Mouse (Mus musculus): ENCODE data around the gene Inf2.

The Inf2 gene

DNA sequence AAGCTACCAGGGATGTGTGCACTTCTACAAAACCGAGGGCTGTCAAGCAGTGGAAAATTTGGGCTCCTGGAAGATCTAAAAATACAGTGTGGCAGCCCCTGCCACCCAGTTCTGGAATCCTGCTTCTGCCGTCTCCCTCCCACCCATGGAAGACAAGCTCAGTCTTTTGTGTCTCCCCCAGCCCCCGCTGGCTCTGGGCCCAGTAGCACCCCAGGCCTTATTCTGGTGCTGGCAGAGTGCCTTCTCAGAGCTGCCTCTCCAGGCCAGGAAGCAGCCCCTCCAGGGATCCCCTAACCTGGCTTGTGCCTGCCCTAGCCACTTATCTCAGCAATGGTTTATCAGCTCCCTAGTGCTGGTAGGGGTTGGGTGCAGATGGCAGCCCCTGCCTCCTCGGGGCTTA, 6.4 kb downstream of the Inf2 start:
- 10% methylated on average over 4 of the region's 4 CpGs for WGBS

DNA sequence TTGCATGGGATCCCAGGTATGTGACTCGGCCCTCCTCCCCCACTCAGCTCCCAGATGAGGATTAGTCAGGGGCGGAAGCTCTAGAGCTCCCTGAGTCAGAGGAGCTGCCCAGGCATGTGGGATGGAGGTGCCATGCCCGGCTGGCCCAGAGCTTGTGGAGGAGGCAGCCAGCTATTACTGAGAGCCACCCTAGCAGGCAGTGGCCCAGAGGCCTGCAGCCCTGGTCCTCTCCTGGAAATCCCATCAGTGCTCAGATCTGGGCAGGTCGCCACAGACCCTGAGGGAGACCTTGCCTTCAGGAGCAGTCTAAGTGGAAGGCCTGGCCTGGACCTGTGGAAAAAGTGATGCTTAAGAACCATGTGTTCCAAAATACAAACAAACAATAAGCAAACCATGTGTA, 7.0 kb downstream of the Inf2 start:
- WGBS, result 46% methylated on average over 4 of the region's 4 CpGs

DNA sequence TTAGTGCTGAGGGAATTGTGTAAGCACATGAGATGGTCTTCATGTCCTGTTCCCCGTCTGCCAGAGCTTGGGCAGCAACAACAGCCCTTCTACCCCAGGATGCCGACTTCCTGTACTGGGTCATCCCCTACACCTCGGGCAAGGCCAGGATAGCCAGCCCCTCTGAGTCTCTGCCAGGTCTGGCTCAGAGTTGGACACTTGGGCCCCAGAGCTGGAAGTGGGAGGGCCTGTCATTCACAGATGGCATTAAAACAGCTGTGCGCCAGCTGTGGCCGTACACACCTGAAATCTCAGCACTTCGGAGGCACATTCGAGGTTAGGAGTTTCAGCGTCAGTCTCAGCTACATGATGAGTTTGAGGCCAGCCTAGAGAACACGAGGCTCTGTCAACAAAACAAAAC, 7.9 kb downstream of the Inf2 start:
- WGBS, result 52% methylated on average over 9 of the region's 9 CpGs

DNA sequence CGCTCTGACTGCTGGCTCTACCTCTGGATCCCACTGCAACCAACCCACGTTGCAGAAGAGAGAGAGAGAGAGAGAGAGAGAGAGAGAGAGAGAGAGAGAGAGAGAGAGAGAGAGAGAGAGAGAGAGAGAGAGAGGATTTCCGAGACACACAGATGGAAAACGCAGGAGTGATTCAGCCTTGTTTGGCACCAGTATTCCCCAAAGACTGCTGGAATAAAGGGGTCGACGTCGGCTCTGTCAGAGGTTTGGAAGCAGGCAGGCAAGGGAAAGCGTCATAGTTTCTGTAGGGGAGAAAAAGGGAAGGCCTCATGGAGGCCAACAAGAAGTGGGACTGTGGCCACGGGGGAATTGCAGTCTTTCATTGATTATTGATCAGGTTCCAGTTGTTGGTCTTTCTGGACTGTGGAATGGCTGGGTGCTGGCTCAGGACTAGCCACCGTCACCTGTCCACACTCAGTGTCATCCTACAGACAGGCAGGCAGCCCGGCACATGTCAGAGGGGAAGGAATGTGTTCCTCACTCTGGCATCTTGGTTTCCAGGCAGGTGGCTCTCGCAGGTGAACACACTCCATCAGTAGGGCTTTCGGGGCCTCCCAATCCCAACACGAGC, 8.4 kb downstream of the Inf2 start:
- 53% methylated on average over 14 of the region's 14 CpGs for WGBS

DNA sequence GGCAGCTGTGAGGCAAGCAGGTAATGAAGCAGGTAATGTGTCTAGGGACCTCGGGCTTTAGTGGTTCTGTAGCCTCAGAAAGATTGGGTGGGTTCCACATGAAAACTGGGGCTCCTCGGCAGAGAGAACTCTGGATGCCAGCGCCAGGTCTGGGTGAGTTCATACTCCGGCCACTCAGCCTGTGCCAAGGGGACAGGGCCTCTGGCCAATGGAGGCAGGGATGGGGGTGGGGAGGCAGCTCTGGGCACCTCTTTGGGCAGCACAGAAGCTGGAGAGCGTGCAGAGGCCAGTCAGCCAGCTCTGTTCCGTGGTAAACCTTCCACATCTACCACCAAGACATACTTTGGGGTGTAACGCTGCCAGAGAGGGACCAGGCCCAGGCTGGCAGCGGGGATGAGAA, 9.0 kb downstream of the Inf2 start:
- WGBS, result 70% methylated on average over 8 of the region's 8 CpGs

DNA sequence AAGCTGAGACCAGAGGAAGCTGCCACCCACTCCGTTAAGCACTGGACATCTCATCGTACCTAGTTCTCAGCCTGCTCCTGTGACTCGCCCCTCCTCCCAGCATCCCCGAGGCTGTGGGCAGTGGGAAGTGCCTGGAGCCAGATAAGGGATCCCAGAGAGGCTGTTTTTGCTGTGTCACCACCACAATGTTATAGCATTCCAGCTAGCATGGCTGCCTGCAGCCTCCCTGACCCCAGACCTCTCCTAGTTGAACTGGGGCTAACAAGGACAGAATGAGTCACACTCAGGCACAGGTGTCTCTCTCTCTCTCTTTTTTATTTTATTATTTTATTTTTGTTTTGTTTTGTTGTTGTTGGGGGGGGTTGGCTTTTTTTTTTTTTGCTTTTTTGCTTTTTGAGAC, 10.6 kb downstream of the Inf2 start:
- WGBS, result 52% methylated on average over 4 of the region's 4 CpGs

DNA sequence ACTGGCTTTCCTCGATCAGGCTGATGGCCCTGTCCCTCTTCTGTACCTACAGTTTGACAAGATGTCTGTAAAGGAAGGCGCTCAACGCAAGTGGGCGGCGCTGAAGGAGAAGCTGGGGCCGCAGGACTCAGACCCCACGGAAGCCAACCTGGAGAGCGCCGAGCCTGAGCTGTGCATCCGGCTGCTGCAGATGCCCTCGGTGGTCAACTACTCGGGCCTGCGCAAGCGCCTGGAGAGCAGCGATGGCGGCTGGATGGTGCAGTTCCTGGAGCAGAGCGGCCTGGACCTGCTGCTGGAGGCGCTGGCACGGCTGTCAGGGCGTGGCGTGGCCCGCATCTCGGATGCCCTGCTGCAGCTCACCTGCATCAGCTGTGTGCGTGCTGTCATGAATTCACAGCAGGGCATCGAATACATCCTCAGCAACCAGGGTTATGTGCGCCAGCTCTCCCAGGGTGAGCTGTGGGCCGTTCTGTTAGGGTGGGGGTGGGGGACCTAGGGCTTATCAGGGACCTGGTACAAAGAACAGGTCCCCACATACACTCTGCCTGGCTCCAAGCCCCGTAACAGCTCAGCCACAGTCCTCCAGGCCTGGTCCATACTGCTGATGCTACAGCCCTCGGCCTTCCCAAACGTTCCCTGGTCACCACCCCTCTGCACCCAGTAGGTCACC, 11.5 kb downstream of the Inf2 start:
- 90% methylated on average over 30 of the region's 30 CpGs for WGBS

DNA sequence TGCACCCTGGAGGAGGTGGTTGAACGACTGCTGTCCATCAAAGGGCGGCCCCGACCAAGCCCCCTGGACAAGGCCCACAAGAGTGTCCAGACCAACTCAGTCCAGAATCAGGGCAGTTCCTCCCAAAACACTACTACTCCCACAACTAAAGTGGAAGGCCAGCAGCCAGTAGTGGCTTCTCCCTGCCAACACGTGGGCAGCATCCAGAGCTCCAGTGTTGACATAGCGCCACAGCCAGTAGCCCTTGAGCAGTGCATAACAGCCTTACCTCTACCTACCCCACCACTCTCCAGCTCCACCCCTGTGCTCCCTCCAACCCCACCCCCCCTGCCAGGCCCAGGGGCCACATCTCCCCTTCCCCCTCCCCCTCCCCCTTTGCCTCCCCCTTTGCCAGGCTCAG, 15.4 kb downstream of the Inf2 start:
- 77% methylated on average over 5 of the region's 5 CpGs for WGBS

DNA sequence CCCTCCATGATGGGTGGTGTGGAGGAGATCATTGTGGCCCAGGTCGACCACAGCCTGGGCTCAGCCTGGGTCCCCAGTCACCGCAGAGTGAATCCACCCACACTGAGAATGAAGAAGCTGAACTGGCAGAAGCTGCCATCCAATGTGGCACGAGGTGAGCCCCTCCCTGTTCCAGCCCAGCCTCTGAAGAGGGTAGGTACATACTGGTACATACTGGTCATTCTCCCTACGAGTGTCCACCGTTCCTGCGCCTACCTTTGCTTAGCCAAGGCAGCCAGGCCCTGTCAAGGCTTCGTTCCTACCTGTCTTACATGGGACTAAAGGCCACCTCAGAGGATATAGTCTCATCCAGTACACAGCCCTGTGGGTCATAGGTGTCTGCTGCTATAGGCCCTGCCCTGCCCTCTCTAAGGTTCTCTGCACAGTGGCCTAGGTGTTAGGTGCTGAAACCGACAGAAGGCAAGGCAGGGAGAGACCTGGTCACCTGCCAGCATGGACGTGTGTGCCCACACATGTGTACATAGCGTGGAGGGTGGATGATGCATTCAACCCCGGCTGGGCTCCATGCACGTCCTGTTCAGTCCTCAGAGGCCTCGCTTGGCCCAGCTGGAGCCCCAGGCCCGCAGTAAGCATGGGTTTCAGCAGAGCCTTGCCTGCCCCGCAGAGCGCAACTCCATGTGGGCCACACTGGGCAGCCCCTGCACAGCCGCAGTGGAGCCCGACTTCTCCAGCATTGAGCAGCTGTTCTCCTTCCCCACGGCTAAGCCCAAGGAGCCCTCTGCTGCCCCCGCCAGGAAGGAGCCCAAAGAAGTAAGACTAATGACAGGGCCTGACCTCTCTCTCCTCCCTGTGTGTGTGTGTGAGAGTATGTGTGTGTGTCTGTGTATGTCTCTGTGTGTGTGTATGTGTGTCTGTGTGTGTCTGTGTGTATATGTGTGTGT, 16.4 kb downstream of the Inf2 start:
- WGBS, result 52% methylated on average over 20 of the region's 20 CpGs

DNA sequence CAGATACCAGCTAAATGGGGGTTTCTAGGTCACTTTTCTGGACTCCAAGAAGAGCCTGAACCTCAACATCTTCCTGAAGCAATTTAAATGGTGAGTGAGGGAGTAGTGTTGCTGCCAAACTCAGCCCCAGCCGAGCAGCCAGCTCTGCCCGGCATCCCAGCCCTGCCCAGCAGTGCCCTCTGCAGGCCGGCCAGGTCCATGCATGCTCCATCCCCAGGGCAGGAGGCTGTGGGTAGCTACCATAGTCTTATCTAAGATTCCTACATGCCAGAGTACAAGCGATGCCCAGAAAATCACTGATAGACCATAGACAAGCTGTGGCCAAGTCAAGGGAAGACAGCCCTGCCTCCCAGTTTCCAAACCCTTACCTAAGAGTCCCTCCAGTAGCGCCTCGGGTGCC, 17.2 kb downstream of the Inf2 start:
- 44% methylated on average over 6 of the region's 6 CpGs for WGBS

DNA sequence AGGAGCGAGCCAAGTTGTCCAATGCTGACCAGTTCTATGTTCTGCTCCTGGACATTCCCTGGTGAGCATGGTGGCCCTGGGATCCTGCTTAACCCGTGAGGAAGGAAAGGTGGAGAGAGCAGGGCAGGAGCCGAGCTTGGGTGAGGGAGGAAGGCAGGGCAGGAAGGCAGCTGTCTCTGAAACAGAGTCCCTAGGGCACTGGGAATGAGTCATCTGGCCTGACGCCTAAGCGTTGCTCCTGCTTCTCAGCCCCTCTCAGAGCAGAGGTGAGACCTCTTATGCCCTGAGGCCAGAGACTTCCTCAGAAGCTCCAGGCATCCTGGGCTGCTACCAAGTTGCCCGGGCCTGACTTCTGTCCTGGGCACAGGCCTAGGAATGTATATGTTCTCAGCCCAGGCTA, 18.4 kb downstream of the Inf2 start:
- WGBS, result 82% methylated on average over 6 of the region's 6 CpGs

DNA sequence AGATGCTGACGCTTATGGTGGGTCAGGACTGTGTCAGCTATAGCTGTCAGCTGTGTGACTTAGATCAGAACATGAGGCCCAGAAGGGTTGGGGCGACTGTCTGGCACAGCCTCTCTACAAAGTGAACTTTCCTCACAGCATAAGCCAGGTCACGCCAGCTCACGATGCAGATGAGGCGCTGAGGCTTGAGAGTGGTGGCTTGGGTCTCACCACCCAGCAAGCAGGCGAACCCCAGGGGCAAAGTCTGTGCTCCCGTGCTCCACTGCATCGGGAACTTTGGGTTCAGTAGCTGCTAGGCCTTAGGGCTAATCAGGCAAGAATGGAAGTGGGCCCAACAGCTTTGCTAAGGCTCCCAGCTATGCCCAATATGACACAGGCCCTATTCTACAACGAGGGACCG, 20.4 kb downstream of the Inf2 start:
- WGBS, result 93% methylated on average over 10 of the region's 10 CpGs

DNA sequence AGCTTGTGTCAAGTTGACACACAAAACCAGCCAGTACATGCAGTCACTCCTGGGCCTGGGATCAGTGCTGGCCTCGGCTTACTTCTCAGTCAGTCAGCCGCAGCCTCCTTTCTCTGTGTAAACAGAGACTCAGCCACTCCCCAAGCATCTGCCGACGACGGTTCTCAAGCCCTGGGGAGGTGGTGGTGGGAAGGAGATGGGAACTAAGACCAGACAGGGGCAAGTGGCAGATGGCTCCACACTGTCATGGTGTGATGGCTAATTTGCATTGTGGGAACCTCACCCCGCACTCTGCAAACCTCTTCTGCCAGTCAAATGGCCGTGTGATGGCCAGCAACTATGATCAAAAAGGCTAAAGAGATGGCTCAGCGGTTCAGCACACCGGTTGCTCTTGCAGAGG, 28.1 kb downstream of the Inf2 start:
- 52% methylated on average over 9 of the region's 9 CpGs for WGBS

DNA sequence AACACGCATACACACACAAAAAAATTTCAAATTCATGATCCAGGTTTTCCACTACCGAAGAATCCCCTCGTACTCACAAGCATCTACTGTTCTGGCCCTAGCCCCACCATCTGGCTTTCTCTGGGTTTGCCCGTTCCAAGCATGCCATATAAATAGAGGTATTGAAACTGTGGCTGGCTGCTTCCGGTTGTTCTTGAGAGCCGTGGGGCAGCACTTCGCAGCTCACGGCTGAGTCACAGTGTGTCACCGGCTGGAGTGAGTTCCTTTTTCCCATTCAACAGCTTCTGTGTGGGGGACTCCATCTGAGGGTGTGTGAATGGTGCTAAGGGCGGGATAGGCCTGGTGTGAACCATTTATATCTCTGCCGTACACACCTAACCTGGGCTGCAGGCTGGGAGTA, 28.6 kb downstream of the Inf2 start:
- 25% methylated on average over 11 of the region's 11 CpGs for WGBS

DNA sequence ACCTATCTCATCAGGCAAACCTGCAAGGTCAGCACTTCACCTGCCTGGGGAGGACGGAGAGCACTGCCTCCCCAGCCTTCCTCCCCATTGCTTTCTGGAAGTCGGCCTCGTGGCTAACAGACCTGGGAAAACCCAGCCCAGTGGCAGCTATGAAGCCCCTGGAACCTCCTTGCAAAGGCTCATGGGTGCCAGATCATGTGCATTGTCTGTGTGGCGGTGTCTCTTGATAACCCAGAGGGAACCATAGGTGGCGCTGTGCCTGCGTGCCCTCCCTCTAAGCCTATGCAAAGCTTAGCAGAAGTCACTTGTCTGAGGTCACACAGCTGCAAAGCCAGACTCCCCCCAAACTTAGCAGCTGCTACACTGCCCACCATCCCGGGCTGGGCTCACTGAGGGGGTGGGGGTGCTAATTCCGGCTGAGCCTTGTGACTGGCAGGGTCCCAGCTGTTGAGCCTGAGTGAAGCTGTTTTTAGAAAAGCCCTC, 29.4 kb downstream of the Inf2 start:
- WGBS, result 6% methylated on average over 8 of the region's 8 CpGs

DNA sequence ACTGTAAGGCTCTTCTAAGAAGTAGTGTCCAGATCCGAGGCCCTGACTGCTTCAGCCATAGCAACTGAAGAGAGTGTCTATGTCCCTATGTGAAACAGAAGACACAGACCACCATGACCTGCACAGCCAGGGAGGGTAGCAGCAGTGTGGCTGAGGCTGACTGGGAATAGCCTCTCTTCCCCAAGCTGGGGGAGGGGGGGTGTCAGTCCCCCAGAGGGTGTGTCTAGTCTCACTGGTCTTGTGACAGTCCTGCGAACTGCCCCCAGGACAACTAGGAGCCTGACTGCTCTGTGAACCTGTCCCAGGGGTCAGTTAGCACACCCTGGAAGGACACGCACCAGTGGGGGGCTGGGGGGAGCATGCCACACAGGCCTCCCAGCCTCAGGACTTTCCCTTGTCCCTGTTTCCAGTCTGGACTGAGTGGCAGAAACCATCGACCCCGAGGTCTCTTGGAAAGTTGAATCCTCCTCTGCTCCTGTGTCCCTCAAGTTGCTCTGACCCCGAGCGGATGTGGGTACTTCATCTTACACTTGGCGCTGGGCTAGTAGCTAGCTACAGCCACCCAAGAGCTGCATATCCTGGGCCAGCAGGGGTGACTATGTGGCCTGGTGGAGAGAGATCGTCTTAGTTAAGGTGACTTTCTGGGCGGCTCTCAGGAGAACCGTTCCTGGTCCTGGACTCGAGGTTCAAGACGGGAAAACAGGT, 30.5 kb downstream of the Inf2 start:
- WGBS, result 47% methylated on average over 13 of the region's 13 CpGs

DNA sequence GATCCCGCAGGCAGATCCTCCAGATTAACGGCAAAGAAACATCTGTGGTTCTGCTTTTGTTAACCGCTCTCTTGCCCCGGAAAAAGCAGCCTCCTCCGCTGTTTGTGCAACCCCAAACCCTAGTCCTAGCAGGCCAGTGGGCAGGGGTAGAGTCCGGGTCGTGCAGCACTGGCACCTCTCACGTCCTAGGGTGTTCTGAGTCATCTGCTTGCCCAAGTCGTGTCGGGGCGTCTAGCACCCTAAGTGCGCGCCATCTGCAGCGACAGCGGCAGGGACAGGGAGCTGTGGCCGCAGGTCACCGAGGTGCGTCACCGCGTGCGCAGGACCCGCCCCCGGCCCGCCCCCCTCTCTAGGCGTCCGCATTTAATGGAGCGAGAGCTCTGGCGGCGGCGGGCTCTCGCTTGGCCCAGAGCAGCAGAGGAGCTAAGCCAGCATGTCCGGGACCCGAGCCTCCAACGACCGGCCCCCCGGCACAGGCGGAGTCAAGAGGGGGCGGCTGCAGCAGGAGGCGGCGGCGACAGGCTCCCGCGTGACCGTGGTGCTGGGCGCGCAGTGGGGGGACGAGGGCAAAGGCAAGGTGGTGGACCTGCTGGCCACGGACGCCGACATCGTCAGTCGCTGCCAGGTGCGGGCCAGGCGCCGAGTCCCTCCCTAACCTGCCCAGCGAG, 31.2 kb downstream of the Inf2 start, which contains the start of gene Adssl1:
Gene Adssl1, plus strand, starts transcription at position 360 of the 668 bp plus-strand sequence.
- WGBS, result 2% methylated on average over 54 of the region's 56 CpGs

DNA sequence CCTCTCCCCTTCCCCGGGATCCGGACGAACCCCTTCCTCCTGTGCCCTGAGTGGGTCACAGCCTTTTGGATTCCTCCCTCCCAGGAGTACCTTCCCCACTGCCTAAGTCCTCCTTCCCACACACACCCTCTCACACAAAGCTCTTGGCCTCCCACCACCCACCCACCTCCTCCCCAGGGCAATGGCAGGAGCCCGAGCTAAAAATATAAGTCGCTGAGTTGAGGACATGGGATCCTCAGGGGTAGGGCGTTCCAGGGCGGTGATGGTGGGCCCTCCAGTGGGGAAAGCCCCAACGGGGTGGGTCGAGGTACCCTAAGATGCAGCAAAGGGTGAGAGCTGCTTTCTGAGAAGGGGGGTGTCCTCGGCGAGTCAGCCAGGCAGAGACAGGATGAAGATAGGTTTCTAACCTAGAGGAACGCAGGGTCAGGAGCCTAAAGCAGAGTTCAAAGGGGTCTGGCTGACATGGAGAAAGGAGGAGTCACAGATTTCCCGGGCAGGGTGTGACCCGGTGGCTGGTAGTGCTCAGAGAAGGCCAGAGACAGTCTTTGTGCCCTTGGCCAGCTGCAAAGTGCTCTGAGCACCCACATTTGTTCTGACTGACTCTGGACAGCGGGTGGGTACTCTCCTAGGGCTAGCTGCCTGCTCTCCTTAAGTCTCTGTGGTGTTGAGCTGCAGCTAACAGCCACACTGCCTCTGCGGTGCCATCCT, 31.9 kb downstream of the Inf2 start:
- 23% methylated on average over 16 of the region's 16 CpGs for WGBS

DNA sequence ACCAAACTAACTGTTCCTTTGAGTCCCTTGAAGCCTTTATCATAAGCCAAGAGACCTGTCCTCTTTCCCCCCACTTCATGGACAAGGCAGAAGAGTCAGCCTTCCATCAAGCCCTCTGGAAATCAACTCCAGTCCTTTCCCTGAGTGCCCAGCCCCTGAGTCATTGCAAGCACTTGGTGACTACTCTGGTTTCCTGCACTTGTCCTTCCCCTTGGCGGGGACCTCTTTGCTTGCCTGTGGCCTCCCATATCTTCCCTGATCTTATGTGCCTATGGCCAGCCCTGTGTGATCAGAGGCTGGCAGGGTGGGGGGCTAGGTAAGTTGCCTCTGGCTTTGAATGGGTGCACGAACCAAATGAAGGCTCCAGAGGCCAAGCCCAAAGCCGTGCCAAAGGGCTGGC, 33.3 kb downstream of the Inf2 start:
- WGBS, result 90% methylated on average over 3 of the region's 3 CpGs

DNA sequence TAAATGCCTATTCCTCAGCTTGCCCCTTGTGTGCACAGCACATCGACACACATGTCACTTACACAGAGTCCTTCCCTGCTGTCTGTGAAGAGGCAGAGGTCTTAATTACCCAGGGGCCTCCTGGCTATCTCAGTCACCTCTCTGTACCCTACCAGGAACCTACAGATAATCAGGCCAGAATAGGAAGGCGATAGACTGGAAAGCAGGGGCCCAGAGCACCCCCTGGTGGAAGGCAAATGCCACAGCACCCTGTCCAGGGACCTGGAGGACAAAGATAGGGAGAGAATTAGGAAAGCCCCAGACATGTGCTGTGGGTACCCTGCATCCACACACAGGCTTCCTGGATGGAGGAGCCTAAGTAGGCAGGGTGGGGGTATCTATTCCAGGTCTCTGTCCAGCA, 35.2 kb downstream of the Inf2 start:
- 31% methylated on average over 2 of the region's 2 CpGs for WGBS

DNA sequence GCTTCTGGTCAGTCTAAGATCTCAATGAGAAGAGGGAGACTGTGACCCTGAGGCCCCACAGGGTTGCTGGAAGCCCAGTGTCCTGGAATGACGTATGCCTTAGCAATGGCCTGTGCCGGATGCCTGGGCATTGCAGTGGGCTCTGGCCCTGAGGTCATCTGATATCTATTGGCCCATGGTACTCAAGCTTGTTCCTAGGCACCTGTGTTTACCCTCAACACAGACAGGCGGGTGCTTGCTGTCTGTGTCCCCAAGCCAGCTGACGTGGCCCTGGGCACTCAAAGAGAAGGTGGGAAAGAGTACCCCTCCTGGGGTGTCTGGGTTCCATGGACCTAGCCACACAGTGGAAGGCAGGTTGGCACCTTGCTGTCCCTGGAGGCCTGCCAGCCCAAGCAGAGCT, 37.1 kb downstream of the Inf2 start:
- WGBS, result 96% methylated on average over 4 of the region's 4 CpGs

Data from cerebral cortex, adult 2 months (tissue).